Mouse (Mus musculus) thymus, postnatal 36 days (tissue): ENCODE measurements around the gene Errfi1.

Experiments used
- DNase-seq, 2 experiments: peaks; one replicate each; pipeline ENCODE4 v3.0.0; 2022; ENCODE audit warnings: mixed read lengths in 2 of 2

Errfi1 gene

DNA sequence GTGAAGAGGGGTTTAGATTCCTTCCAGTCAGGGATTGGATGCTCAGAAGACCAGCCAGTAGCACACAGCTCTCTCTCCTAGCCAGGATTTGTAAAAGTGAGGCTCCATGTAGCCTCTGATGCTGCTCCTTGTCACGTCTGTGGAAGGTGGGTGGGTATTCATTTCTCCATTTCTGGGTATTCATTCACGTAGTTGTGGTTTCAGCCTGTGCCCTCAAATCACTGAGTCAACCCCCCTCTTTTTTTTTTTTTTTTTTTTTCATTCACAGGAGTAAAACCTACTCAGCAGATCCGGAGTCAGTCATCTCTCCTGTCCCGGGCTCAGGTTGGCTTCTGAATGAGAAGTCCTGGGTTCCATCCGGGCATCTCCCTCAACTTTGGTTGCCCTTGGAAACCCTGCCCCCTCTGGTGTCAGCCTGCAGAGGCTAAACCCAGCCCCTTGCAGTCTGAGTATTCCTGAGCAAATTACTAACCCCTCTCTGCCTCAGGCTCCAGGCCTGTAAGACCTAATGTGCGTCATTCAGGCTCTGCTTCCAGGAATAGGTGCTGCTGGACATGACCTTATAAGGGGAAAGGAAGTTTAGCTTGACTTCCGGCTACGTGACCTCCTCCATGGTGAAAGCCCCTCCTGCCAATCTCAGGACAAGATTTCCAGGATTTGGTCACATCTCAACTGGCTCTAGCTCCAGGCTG is 63.8 kb downstream of the Errfi1 start:
- DNase-seq = no peak
